Mouse (Mus musculus) kidney, adult 2 months (tissue): Measurements from ENCODE around the gene Hist1h3c. TPM values are rescaled to one million over a fixed set of nuclear protein-coding genes. Genes with fewer than 3 reads are reported as not detected.

ENCODE experiments used
- DNase-seq: peaks from one replicate; pipeline ENCODE4 v3.0.0; 2021
- H3K27ac ChIP-seq: fragments of 200-500 bp; 2 replicates; pipeline ENCODE4 v1.5.1; 2012; ENCODE audit warnings: low read depth, low read length, control low read depth, inconsistent platforms; ENCODE audit not compliant: insufficient read depth
- H3K27me3 ChIP-seq: fragments of 200-500 bp; replicated peaks from 2 replicates; pipeline ENCODE4 v1.6.1; 2012; ENCODE audit warnings: mild to moderate bottlenecking, moderate library complexity, low read length, inconsistent platforms; ENCODE audit not compliant: control insufficient read depth, insufficient read depth
- H3K36me3 ChIP-seq: fragments of 200-500 bp; 2 replicates; pipeline ENCODE4 v1.6.1; 2012; ENCODE audit warnings: mild to moderate bottlenecking, moderate library complexity, low read length, inconsistent platforms; ENCODE audit not compliant: control insufficient read depth, insufficient read depth
- H3K4me1 ChIP-seq: fragments of 200-500 bp; 2 replicates; pipeline ENCODE4 v1.6.1; 2011; ENCODE audit warnings: low read length; ENCODE audit not compliant: control insufficient read depth, insufficient read depth
- H3K4me3 ChIP-seq: fragments of 200-500 bp; 2 replicates; pipeline ENCODE4 v1.5.1; 2011; ENCODE audit warnings: mild to moderate bottlenecking, low read depth, low read length, control low read depth; ENCODE audit not compliant: insufficient read depth
- CTCF ChIP-seq: fragments of 200-500 bp; conservative IDR thresholded peaks from 2 replicates; pipeline ENCODE4 v1.5.1; 2011; ENCODE audit warnings: low read depth, mild to moderate bottlenecking, control low read depth, low read length, moderate library complexity, mixed read lengths; ENCODE audit not compliant: insufficient read depth, insufficient read length
- POLR2A ChIP-seq: fragments of 200-500 bp; IDR thresholded peaks from one replicate; pipeline ENCODE4 v1.6.1; 2011; ENCODE audit warnings: low read depth, low read length, control low read depth
- WGBS: fragments of 180-500 bp; shearing (Covaris S2); methylation state at CpG from one replicate; pipeline ENCODE4 v1.1.7; 2018; 5-methylcytosine and 5-hydroxymethylcytosine counted together
- polyA plus RNA-seq: library from polyadenylated mRNA; depleted of rRNA; stranded (reverse); fragments of >200 nt; gene quantifications from 2 replicates; pipeline ENCODE4 v1.2.3, GENCODE M21; 2012

The Hist1h3c gene
- polyA plus RNA-seq, 1 experiment: 0.39 TPM

GRCm38 (mm10) chr13:23737091-23737490 lies 8.3 kb downstream of the Hist1h3c start:
- no peak for DNase-seq
- peaks cover 2% of the 10 kb centered on the region; the same call in 1 of the 2 replicates for H3K4me1 ChIP-seq
- 87% methylated on average over 5 of the region's 5 CpGs for WGBS
- H3K36me3 ChIP-seq: peaks cover 3% of the 10 kb centered on the region; the same call in 1 of the 2 replicates
- no peaks in the 10 kb centered on the region for H3K27me3 ChIP-seq
- H3K27ac ChIP-seq: no peak overlapping the region
- no peak overlapping the region for H3K4me3 ChIP-seq
- TF ChIP-seq CTCF: no peak
- TF ChIP-seq POLR2A: no peak

- TF ChIP-seq CTCF: peak; percentile 30; the same call in 1 of the 2 replicates
- TF ChIP-seq POLR2A: no peak
- no peaks in the 10 kb centered on the region for H3K27me3 ChIP-seq
- no peak overlapping the region for H3K27ac ChIP-seq
- 23% methylated on average over 8 of the region's 8 CpGs for WGBS
- no peaks in the 10 kb centered on the region for H3K36me3 ChIP-seq
- 0 out of 2 replicates have a peak, but pooled peaks cover 3% of the 10 kb centered on the region for H3K4me1 ChIP-seq
- H3K4me3 ChIP-seq: no peak overlapping the region
- DNase-seq: peak; percentile 60
These were observed 13.1 kb downstream of the Hist1h3c start for GRCm38 (mm10) chr13:23732156-23732804.

GRCm38 (mm10) chr13:23730479-23730878 lies 14.9 kb downstream of the Hist1h3c start:
- no peaks in the 10 kb centered on the region for H3K27me3 ChIP-seq
- TF ChIP-seq CTCF: no peak
- no peak for TF ChIP-seq POLR2A
- 12% methylated on average over 8 of the region's 8 CpGs for WGBS
- H3K4me1 ChIP-seq: 0 out of 2 replicates have a peak, but pooled peaks cover 3% of the 10 kb centered on the region
- peak; percentile 93 for DNase-seq
- no peaks in the 10 kb centered on the region for H3K36me3 ChIP-seq
- H3K27ac ChIP-seq: peak overlapping the region; percentile 76; the same call in 1 of the 2 replicates
- H3K4me3 ChIP-seq: no peak overlapping the region

GRCm38 (mm10) chr13:23729706-23730105 lies 15.7 kb downstream of the Hist1h3c start:
- DNase-seq: no peak
- Histone ChIP-seq H3K27me3 (no peaks in the 10 kb centered on the region), H3K27ac (no peak overlapping the region), H3K4me1 (peaks cover 7% of the 10 kb centered on the region; the same call in 1 of the 2 replicates), H3K4me3 (no peak overlapping the region), H3K36me3 (no peaks in the 10 kb centered on the region)
- 92% methylated on average over 5 of the region's 5 CpGs for WGBS
- TF ChIP-seq CTCF: no peak
- no peak for TF ChIP-seq POLR2A

GRCm38 (mm10) chr13:23729192-23729525 lies 16.2 kb downstream of the Hist1h3c start:
- DNase-seq: no peak
- Histone ChIP-seq H3K27me3 (no peaks in the 10 kb centered on the region), H3K27ac (no peak overlapping the region), H3K4me3 (no peak overlapping the region), H3K4me1 (peaks cover 7% of the 10 kb centered on the region; the same call in 1 of the 2 replicates), H3K36me3 (no peaks in the 10 kb centered on the region)
- WGBS: 77% methylated on average over 9 of the region's 9 CpGs
- TF ChIP-seq POLR2A (no peak), CTCF (no peak)

GRCm38 (mm10) chr13:23728472-23729191 lies 16.8 kb downstream of the Hist1h3c start:
- Histone ChIP-seq H3K4me3 (no peak overlapping the region), H3K4me1 (peaks cover 7% of the 10 kb centered on the region; the same call in 1 of the 2 replicates), H3K27me3 (no peaks in the 10 kb centered on the region), H3K27ac (no peak overlapping the region), H3K36me3 (no peaks in the 10 kb centered on the region)
- TF ChIP-seq CTCF (no peak), POLR2A (no peak)
- no peak for DNase-seq
- 92% methylated on average over 18 of the region's 18 CpGs for WGBS

GRCm38 (mm10) chr13:23725213-23725612 lies 20.2 kb downstream of the Hist1h3c start:
- Histone ChIP-seq H3K4me3 (no peak overlapping the region), H3K4me1 (peaks cover 7% of the 10 kb centered on the region; the same call in 1 of the 2 replicates), H3K27ac (no peak overlapping the region), H3K36me3 (no peaks in the 10 kb centered on the region), H3K27me3 (no peaks in the 10 kb centered on the region)
- 61% methylated on average over 1 of the region's 1 CpGs for WGBS
- DNase-seq: peak; percentile 29
- TF ChIP-seq CTCF (no peak), POLR2A (no peak)
